Mouse (Mus musculus): Measurements from ENCODE around the gene Lypd6b. TPM values are rescaled to one million over a fixed set of nuclear protein-coding genes. Genes with fewer than 3 reads are reported as not detected.

Lypd6b gene
- polyA plus RNA-seq, 1 experiment from 2014 or later: 3.8 TPM

DNA sequence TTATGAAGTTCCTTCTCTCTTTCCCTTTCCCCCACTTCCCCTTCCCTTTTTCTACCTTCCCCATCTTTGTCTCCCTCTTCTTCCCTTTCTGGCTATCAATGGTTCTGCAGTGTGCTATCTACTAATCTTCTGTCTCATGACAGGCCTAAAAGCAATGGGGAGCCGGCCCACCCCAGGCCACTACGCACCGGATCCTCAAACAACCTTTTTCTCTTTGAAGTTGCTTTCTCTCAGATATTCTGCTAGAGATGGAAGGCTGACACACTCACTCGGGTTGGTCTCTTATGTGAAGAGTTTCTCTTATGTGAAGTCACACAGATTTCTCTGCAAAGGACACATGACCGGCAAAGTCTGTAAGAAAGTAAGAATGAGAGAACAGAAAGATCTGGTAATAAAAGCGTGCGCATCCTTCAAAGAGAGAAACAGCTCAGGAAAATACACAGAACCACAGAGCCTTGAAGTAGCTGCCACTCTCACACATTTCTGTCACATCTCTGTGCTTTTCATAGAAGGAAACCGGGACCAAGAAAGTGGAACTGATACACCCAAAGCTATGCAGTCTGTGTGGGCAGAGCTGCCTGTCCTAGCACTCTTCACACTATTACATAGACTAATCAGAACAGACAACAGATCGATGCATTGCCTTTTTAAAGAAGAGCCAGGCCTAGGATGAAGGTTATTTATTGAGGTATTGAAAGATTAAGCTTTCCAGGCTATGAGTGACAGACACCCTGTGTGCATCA lies 80.8 kb downstream of the Lypd6b start:
- Histone ChIP-seq H3K4me1 (no peaks in the 10 kb centered on the region), H3K9me3 (replicated peaks) (no peaks in the 10 kb centered on the region), H3K36me3 (no peaks in the 10 kb centered on the region), H3K4me3 (no peak overlapping the region), H3K27ac (no peak overlapping the region), H3K27me3 (ENCODE audit: low read depth, poor library complexity, severe bottlenecking) (no peaks in the 10 kb centered on the region)
- WGBS: 86% methylated on average over 9 of the region's 9 CpGs
- no peak for DNase-seq (ENCODE audit: low spot score)

DNA sequence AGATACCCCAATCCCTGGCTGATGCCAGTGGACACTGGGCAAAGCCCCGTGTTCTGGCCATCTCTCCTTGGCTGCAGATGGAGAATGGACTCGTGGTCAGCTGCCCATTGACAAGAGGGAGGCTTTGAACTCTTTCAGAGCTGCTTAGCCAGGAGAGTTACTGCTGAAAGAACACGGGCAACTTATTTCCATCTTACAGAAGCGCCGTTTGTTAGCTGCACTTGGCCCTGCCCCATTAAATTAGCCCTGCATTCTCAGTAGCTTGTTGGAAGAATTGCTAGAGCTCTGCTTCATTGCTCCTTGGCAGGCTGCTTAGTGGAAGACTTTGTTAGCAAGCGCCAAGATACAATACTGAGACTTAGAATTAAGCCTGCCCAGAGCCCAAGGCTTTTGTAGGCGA lies 81.6 kb downstream of the Lypd6b start:
- Histone ChIP-seq H3K27me3 (ENCODE audit: low read depth, poor library complexity, severe bottlenecking) (no peaks in the 10 kb centered on the region), H3K4me3 (no peak overlapping the region), H3K27ac (no peak overlapping the region), H3K9me3 (replicated peaks) (no peaks in the 10 kb centered on the region), H3K4me1 (no peaks in the 10 kb centered on the region), H3K36me3 (no peaks in the 10 kb centered on the region)
- no peak for DNase-seq (ENCODE audit: low spot score)
- WGBS: 88% methylated on average over 7 of the region's 7 CpGs

GRCm38 (mm10) chr2:49869782-49870514 lies 82.5 kb downstream of the Lypd6b start:
- no peaks in the 10 kb centered on the region for H3K36me3 ChIP-seq
- no peak overlapping the region for H3K27ac ChIP-seq
- no peak for DNase-seq (ENCODE audit: low spot score)
- no peaks in the 10 kb centered on the region for H3K4me1 ChIP-seq
- no peak overlapping the region for H3K4me3 ChIP-seq
- no peaks in the 10 kb centered on the region for H3K9me3 ChIP-seq (replicated peaks)
- WGBS: 92% methylated on average over 10 of the region's 10 CpGs
- H3K27me3 ChIP-seq (ENCODE audit: low read depth, poor library complexity, severe bottlenecking): no peaks in the 10 kb centered on the region

DNA sequence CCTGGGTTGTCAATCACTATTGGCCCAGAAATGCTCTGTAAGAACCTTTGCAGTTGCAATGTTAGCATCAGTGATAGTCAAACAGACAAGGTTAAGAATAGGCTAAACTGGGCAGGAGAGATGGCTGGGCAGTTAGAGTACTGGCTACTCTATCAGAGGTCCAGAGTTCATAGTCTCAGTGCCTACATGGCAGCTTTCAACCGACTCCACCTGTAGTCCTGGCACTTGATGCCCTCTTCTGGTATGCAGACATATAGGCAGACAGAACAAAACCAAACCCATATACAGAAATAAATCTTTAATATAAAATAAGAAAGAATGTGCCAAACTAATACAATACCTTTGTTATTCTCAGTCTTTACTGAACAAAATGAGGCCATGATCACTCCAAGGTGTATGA lies 83.5 kb downstream of the Lypd6b start:
- Histone ChIP-seq H3K27me3 (ENCODE audit: low read depth, poor library complexity, severe bottlenecking) (no peaks in the 10 kb centered on the region), H3K4me1 (no peaks in the 10 kb centered on the region), H3K9me3 (replicated peaks) (no peaks in the 10 kb centered on the region), H3K36me3 (no peaks in the 10 kb centered on the region), H3K27ac (no peak overlapping the region), H3K4me3 (no peak overlapping the region)
- 89% methylated on average over 1 of the region's 1 CpGs for WGBS
- no peak for DNase-seq (ENCODE audit: low spot score)

- no peak for DNase-seq (ENCODE audit: low spot score)
- no peaks in the 10 kb centered on the region for H3K36me3 ChIP-seq
- WGBS: 86% methylated on average over 9 of the region's 9 CpGs
Observed at GRCm38 (mm10) chr2:49880507-49880906, 93.0 kb downstream of the Lypd6b start.

GRCm38 (mm10) chr2:49881002-49881401 lies 93.5 kb downstream of the Lypd6b start:
- Histone ChIP-seq H3K9me3 (replicated peaks) (no peaks in the 10 kb centered on the region), H3K4me3 (no peak overlapping the region), H3K36me3 (no peaks in the 10 kb centered on the region), H3K4me1 (peaks cover 8% of the 10 kb centered on the region; the same call in 1 of the 2 replicates), H3K27me3 (ENCODE audit: low read depth, poor library complexity, severe bottlenecking) (no peaks in the 10 kb centered on the region), H3K27ac (no peak overlapping the region)
- no peak for DNase-seq (ENCODE audit: low spot score)
- WGBS: 100% methylated on average over 1 of the region's 1 CpGs

More at GRCm38 (mm10) chr2:49880507-49880906, 93.0 kb downstream of the Lypd6b start:
- no peak overlapping the region for H3K4me3 ChIP-seq
- H3K9me3 ChIP-seq (replicated peaks): no peaks in the 10 kb centered on the region
- H3K4me1 ChIP-seq: peaks cover 8% of the 10 kb centered on the region; the same call in 1 of the 2 replicates
- no peak overlapping the region for H3K27ac ChIP-seq
- H3K27me3 ChIP-seq (ENCODE audit: low read depth, poor library complexity, severe bottlenecking): no peaks in the 10 kb centered on the region

DNA sequence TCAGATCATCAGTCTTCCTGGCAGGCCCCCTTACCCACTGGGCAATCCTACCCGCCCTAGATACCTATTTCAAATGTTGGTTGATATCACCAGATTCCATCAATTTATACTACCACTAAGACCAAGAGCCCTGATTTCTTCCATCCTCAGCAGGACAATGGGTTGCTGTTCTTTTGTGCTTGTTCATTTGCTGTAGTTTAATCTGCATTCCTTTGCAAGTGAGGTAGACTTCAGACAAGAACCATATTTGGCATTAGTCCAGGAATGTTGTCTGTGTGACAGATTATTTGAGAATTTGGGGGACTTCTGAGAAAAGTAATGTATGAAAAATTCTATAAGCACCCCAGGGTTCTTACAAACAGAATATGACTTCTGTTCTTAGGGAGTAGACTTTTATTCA lies 95.0 kb downstream of the Lypd6b start:
- H3K4me3 ChIP-seq: no peak overlapping the region
- WGBS: 90% methylated on average over 1 of the region's 1 CpGs
- no peak for DNase-seq (ENCODE audit: low spot score)

DNA sequence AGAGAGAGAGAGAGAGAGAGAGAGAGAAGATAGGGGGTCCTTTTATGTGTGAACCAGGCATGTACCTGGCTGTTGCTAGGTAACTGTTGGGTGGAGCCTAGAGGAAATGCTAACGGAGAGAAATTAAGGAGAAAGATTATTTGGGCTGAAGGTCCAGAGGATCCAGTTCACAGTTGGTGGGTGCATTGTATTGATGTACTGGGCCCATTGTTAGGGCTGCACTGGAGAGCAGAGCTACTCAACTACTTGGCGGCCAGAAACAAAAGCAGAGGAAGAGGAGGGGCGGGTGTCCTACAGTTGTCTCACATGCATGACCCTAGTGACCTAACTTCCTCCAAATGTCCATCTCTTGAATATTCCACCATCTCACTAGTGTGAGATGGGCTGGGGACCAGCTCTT lies 96.5 kb downstream of the Lypd6b start:
- no peak for DNase-seq (ENCODE audit: low spot score)
- no peak overlapping the region for H3K4me3 ChIP-seq
- no peak overlapping the region for H3K27ac ChIP-seq
- H3K27me3 ChIP-seq (ENCODE audit: low read depth, poor library complexity, severe bottlenecking): no peaks in the 10 kb centered on the region
- H3K4me1 ChIP-seq: 0 out of 2 replicates have a peak, but pooled peaks cover 2% of the 10 kb centered on the region
- WGBS: 76% methylated on average over 3 of the region's 3 CpGs
- no peaks in the 10 kb centered on the region for H3K9me3 ChIP-seq (replicated peaks)
- H3K36me3 ChIP-seq: no peaks in the 10 kb centered on the region

More for the DNA sequence above, 95.0 kb downstream of the Lypd6b start:
- Histone ChIP-seq H3K27ac (no peak overlapping the region), H3K9me3 (replicated peaks) (no peaks in the 10 kb centered on the region), H3K4me1 (peaks cover 11% of the 10 kb centered on the region; the same call in 1 of the 2 replicates), H3K27me3 (ENCODE audit: low read depth, poor library complexity, severe bottlenecking) (no peaks in the 10 kb centered on the region), H3K36me3 (no peaks in the 10 kb centered on the region)

- Histone ChIP-seq H3K4me1 (0 out of 2 replicates have a peak, but pooled peaks cover 2% of the 10 kb centered on the region), H3K36me3 (no peaks in the 10 kb centered on the region), H3K27me3 (ENCODE audit: low read depth, poor library complexity, severe bottlenecking) (no peaks in the 10 kb centered on the region), H3K4me3 (no peak overlapping the region), H3K27ac (no peak overlapping the region), H3K9me3 (replicated peaks) (no peaks in the 10 kb centered on the region)
- 91% methylated on average over 4 of the region's 4 CpGs for WGBS
- no peak for DNase-seq (ENCODE audit: low spot score)
Observed at GRCm38 (mm10) chr2:49886209-49886608, 98.7 kb downstream of the Lypd6b start.

- Histone ChIP-seq H3K27ac (no peak overlapping the region), H3K36me3 (no peaks in the 10 kb centered on the region)
- WGBS: 87% methylated on average over 4 of the region's 4 CpGs
Observed at GRCm38 (mm10) chr2:49888346-49888745, 100.9 kb downstream of the Lypd6b start.

GRCm38 (mm10) chr2:49890727-49891126 lies 103.2 kb downstream of the Lypd6b start:
- Histone ChIP-seq H3K9me3 (replicated peaks) (no peaks in the 10 kb centered on the region), H3K4me1 (0 out of 2 replicates have a peak, but pooled peaks cover 2% of the 10 kb centered on the region), H3K27me3 (ENCODE audit: low read depth, poor library complexity, severe bottlenecking) (no peaks in the 10 kb centered on the region), H3K36me3 (no peaks in the 10 kb centered on the region), H3K4me3 (no peak overlapping the region), H3K27ac (no peak overlapping the region)
- no peak for DNase-seq (ENCODE audit: low spot score)
- WGBS: 86% methylated on average over 2 of the region's 2 CpGs

More at GRCm38 (mm10) chr2:49888346-49888745, 100.9 kb downstream of the Lypd6b start:
- no peak for DNase-seq (ENCODE audit: low spot score)
- H3K4me3 ChIP-seq: no peak overlapping the region
- H3K27me3 ChIP-seq (ENCODE audit: low read depth, poor library complexity, severe bottlenecking): no peaks in the 10 kb centered on the region
- 0 out of 2 replicates have a peak, but pooled peaks cover 2% of the 10 kb centered on the region for H3K4me1 ChIP-seq
- H3K9me3 ChIP-seq (replicated peaks): no peaks in the 10 kb centered on the region

GRCm38 (mm10) chr2:49909838-49910407 lies 122.4 kb downstream of the Lypd6b start:
- H3K4me3 ChIP-seq: no peak overlapping the region
- no peak for DNase-seq (ENCODE audit: low spot score)
- H3K27ac ChIP-seq: no peak overlapping the region
- peaks cover 24% of the 10 kb centered on the region for H3K4me1 ChIP-seq
- no peaks in the 10 kb centered on the region for H3K9me3 ChIP-seq (replicated peaks)
- 46% methylated on average over 6 of the region's 6 CpGs for WGBS
- H3K27me3 ChIP-seq (ENCODE audit: low read depth, poor library complexity, severe bottlenecking): no peaks in the 10 kb centered on the region
- H3K36me3 ChIP-seq: no peaks in the 10 kb centered on the region
